Mouse (Mus musculus): ENCODE measurements at regions not wholly inside any gene's neighbourhood (a gene's known extent, or its start where the extent isn't known, plus 50 kb on each side); places are given as distances from the start of the nearest gene placed in this dataset.

- no peak for TF ChIP-seq TAL1 (IDR thresholded peaks at IDR 0.05; ENCODE audit: low read length)
- TF ChIP-seq GATA1 (IDR thresholded peaks at IDR 0.05; ENCODE audit: low read length) = no peak
- H3K4me1 ChIP-seq (ENCODE audit: control insufficient read depth) = no peaks in the 10 kb centered on the region
- no peaks in the 10 kb centered on the region for H3K27me3 ChIP-seq (ENCODE audit: control insufficient read depth)
- no peaks in the 10 kb centered on the region for H3K9me3 ChIP-seq (ENCODE audit: control insufficient read depth, low read length)
- no peaks in the 10 kb centered on the region for H3K36me3 ChIP-seq (ENCODE audit: control insufficient read depth)
- no peak overlapping the region for H3K4me3 ChIP-seq (replicated peaks)
Measured at GRCm38 (mm10) chr13:44465567-44465966, 263.7 kb upstream of the Jarid2 start.

GRCm38 (mm10) chr13:44468963-44469674 is 260.2 kb upstream of the Jarid2 start:
- Histone ChIP-seq H3K9me3 (ENCODE audit: control insufficient read depth, low read length) (no peaks in the 10 kb centered on the region), H3K4me3 (replicated peaks) (no peak overlapping the region), H3K4me1 (ENCODE audit: control insufficient read depth) (no peaks in the 10 kb centered on the region), H3K36me3 (ENCODE audit: control insufficient read depth) (no peaks in the 10 kb centered on the region), H3K27me3 (ENCODE audit: control insufficient read depth) (no peaks in the 10 kb centered on the region)
- TF ChIP-seq TAL1 (IDR thresholded peaks at IDR 0.05; ENCODE audit: low read length) (no peak), GATA1 (IDR thresholded peaks at IDR 0.05; ENCODE audit: low read length) (no peak)

- H3K9me3 ChIP-seq (ENCODE audit: control insufficient read depth, low read length) = no peaks in the 10 kb centered on the region
- no peak for TF ChIP-seq TAL1 (IDR thresholded peaks at IDR 0.05; ENCODE audit: low read length)
- TF ChIP-seq GATA1 (IDR thresholded peaks at IDR 0.05; ENCODE audit: low read length) = no peak
- no peak overlapping the region for H3K4me3 ChIP-seq (replicated peaks)
- no peaks in the 10 kb centered on the region for H3K36me3 ChIP-seq (ENCODE audit: control insufficient read depth)
- no peaks in the 10 kb centered on the region for H3K4me1 ChIP-seq (ENCODE audit: control insufficient read depth)
- no peaks in the 10 kb centered on the region for H3K27me3 ChIP-seq (ENCODE audit: control insufficient read depth)
Measured at GRCm38 (mm10) chr13:44469675-44470074, 259.6 kb upstream of the Jarid2 start.

GRCm38 (mm10) chr13:44473200-44473599 is 256.1 kb upstream of the Jarid2 start:
- no peaks in the 10 kb centered on the region for H3K36me3 ChIP-seq (ENCODE audit: control insufficient read depth)
- no peaks in the 10 kb centered on the region for H3K27me3 ChIP-seq (ENCODE audit: control insufficient read depth)
- no peaks in the 10 kb centered on the region for H3K9me3 ChIP-seq (ENCODE audit: control insufficient read depth, low read length)
- no peak overlapping the region for H3K4me3 ChIP-seq (replicated peaks)
- H3K4me1 ChIP-seq (ENCODE audit: control insufficient read depth) = no peaks in the 10 kb centered on the region
- TF ChIP-seq GATA1 (IDR thresholded peaks at IDR 0.05; ENCODE audit: low read length) (no peak), TAL1 (IDR thresholded peaks at IDR 0.05; ENCODE audit: low read length) (no peak)

GRCm38 (mm10) chr13:44476901-44477300 is 252.4 kb upstream of the Jarid2 start:
- Histone ChIP-seq H3K9me3 (ENCODE audit: control insufficient read depth, low read length) (no peaks in the 10 kb centered on the region), H3K4me3 (replicated peaks) (no peak overlapping the region), H3K36me3 (ENCODE audit: control insufficient read depth) (no peaks in the 10 kb centered on the region), H3K27me3 (ENCODE audit: control insufficient read depth) (no peaks in the 10 kb centered on the region), H3K4me1 (ENCODE audit: control insufficient read depth) (no peaks in the 10 kb centered on the region)
- no peak for TF ChIP-seq TAL1 (IDR thresholded peaks at IDR 0.05; ENCODE audit: low read length)
- no peak for TF ChIP-seq GATA1 (IDR thresholded peaks at IDR 0.05; ENCODE audit: low read length)

GRCm38 (mm10) chr13:44480128-44480527 is 249.1 kb upstream of the Jarid2 start:
- no peak overlapping the region for H3K4me3 ChIP-seq (replicated peaks)
- no peaks in the 10 kb centered on the region for H3K36me3 ChIP-seq (ENCODE audit: control insufficient read depth)
- no peaks in the 10 kb centered on the region for H3K4me1 ChIP-seq (ENCODE audit: control insufficient read depth)
- TF ChIP-seq GATA1 (IDR thresholded peaks at IDR 0.05; ENCODE audit: low read length) (no peak), TAL1 (IDR thresholded peaks at IDR 0.05; ENCODE audit: low read length) (no peak)
- no peaks in the 10 kb centered on the region for H3K9me3 ChIP-seq (ENCODE audit: control insufficient read depth, low read length)
- H3K27me3 ChIP-seq (ENCODE audit: control insufficient read depth) = no peaks in the 10 kb centered on the region

- TF ChIP-seq TAL1 (IDR thresholded peaks at IDR 0.05; ENCODE audit: low read length) (no peak), GATA1 (IDR thresholded peaks at IDR 0.05; ENCODE audit: low read length) (no peak)
- Histone ChIP-seq H3K27me3 (ENCODE audit: control insufficient read depth) (no peaks in the 10 kb centered on the region), H3K4me1 (ENCODE audit: control insufficient read depth) (no peaks in the 10 kb centered on the region), H3K4me3 (replicated peaks) (no peak overlapping the region), H3K9me3 (ENCODE audit: control insufficient read depth, low read length) (no peaks in the 10 kb centered on the region), H3K36me3 (ENCODE audit: control insufficient read depth) (no peaks in the 10 kb centered on the region)
Measured at GRCm38 (mm10) chr13:44482661-44483060, 246.6 kb upstream of the Jarid2 start.

- no peaks in the 10 kb centered on the region for H3K36me3 ChIP-seq (ENCODE audit: control insufficient read depth)
- no peaks in the 10 kb centered on the region for H3K27me3 ChIP-seq (ENCODE audit: control insufficient read depth)
- no peak for TF ChIP-seq GATA1 (IDR thresholded peaks at IDR 0.05; ENCODE audit: low read length)
- TF ChIP-seq TAL1 (IDR thresholded peaks at IDR 0.05; ENCODE audit: low read length) = no peak
- H3K4me3 ChIP-seq (replicated peaks) = no peak overlapping the region
- H3K4me1 ChIP-seq (ENCODE audit: control insufficient read depth) = no peaks in the 10 kb centered on the region
- H3K9me3 ChIP-seq (ENCODE audit: control insufficient read depth, low read length) = no peaks in the 10 kb centered on the region
Measured at GRCm38 (mm10) chr13:44484582-44485329, 244.5 kb upstream of the Jarid2 start.

GRCm38 (mm10) chr13:44490935-44491465 is 238.3 kb upstream of the Jarid2 start:
- Histone ChIP-seq H3K4me1 (ENCODE audit: control insufficient read depth) (no peaks in the 10 kb centered on the region), H3K36me3 (ENCODE audit: control insufficient read depth) (no peaks in the 10 kb centered on the region), H3K4me3 (replicated peaks) (no peak overlapping the region), H3K27me3 (ENCODE audit: control insufficient read depth) (no peaks in the 10 kb centered on the region), H3K9me3 (ENCODE audit: control insufficient read depth, low read length) (no peaks in the 10 kb centered on the region)
- TF ChIP-seq TAL1 (IDR thresholded peaks at IDR 0.05; ENCODE audit: low read length) = no peak

Measured in erythroblast, embryonic 14.5 days (primary cell).